Mouse (Mus musculus) thymus, adult 2 months (tissue): Measurements from ENCODE around the gene Rad52.

Experiments used
- CTCF ChIP-seq: fragments of 200-500 bp; IDR thresholded peaks from 2 replicates; pipeline ENCODE4 v1.5.1; 2012; ENCODE audit warnings: mild to moderate bottlenecking, control low read depth, low read length, moderate library complexity, borderline replicate concordance; ENCODE audit not compliant: control insufficient read depth, poor library complexity, insufficient read depth; ENCODE audit errors: extremely low read depth
- POLR2A ChIP-seq: fragments of 200-500 bp; IDR thresholded peaks from 2 replicates; pipeline ENCODE4 v1.6.1; 2012; ENCODE audit warnings: mild to moderate bottlenecking, low read length, control low read depth, moderate library complexity; ENCODE audit not compliant: control insufficient read depth, poor library complexity, insufficient read depth; ENCODE audit errors: extremely low read depth

DNA sequence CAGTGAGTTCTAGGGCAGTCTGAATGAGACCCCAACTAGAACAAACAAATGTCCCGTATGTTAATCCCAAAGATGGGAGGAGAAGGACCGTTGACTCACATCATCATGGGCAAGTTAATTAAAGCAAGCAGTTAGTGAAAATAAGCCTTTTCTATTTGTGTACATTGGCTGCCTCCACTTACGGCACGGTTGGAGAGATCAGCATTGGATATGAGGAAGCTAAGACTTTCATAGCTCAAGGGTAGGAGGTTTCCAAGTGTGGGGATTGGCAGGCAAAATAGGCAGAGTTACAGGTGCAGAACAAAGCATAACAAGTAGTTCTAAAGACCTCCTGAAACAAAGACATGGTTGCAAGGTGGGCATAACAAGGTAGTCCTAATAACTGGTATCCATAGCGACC is 3.0 kb downstream of the Rad52 start:
- TF ChIP-seq CTCF (no peak), POLR2A (no peak)
